Mouse (Mus musculus) B cell, adult 2 months (primary cell): ENCODE data around the gene Olfr124.

Source experiments
- DNase-seq, 2 experiments: peaks; one replicate each; pipeline ENCODE4 v3.0.0; 2022

Olfr124 gene

DNA sequence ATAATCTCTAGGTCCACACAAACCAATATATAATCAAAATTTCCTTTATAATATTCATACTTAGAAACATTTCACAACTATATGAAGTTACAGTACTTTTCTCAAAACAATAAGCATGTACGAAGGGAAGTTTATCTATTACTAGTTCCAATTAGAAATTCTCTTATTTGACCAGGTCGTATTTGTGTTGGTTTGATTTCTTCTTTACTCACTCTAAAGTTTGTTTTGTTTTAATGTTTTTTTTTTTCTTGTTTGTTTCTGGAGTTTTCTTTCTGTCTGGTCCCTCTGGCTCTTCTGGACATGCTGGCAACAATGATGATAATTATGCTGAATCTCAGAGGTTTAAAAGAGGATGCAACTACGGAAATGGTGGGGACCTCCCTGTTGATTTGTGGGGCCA is at the start of gene Olfr124:
Gene Olfr124 (plus strand): TSS at position 301 of the 400 bp plus-strand sequence.
- no peak for DNase-seq

DNA sequence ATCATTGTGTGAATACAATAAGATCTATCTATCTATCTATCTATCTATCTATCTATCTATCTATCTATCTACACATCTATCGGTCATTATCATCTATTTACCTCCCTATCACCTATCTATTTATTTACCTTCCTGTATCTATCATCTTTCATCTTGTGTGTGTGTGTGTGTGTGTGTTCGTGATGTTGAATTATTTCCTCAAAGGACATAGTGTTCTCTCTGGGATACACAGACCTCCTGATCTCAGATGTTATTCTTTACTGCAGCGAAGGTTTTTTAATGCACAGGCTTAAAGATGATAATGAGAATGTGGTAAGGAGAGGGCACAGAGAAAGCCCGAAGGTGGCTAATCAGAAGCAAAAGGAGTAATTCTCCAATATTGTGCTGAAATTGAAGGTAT is 31.4 kb upstream of the Olfr124 start, which contains the start of gene Olfr122:
Gene Olfr122 (plus strand): TSS at position 301 of the 400 bp plus-strand sequence.
- no peak for DNase-seq

DNA sequence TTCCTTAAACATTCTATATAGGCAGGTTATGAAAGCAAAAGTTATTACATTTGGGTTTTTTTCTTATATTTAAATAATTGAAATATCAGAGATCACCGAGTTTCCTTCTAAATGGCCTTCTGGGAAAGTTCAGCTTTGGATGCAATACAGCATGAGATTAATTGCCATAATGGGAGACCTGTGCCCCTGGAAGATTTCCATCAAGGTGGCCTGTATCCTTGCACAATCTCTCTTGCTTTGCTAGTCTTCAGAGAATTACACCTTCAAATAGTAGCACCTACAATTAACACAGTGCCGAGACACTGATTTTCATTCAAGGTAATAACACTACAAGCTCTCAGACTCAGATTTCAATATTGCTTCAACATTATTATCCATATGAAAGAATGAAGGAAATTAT is 6.5 kb upstream of the Olfr124 start, which contains the start of gene Olfr123:
Gene Olfr123 (plus strand): TSS at position 301 of the 400 bp plus-strand sequence.
- DNase-seq = no peak

- DNase-seq = no peak
Observed at GRCm38 (mm10) chr17:37832649-37833048, 33.0 kb downstream of the Olfr124 start, which contains the start of gene Olfr125. Gene Olfr125 (plus strand): TSS chr17:37832949.

GRCm38 (mm10) chr17:37847183-37847582 is 47.5 kb downstream of the Olfr124 start, which contains the start of gene Olfr126:
Gene Olfr126 (plus strand): TSS chr17:37847483.
- DNase-seq = no peak
